In genomic region chr4:132945261-132946046, GRCm38 (mm10) we compare ENCODE assay signal across 7 mouse cellular contexts. TPM values are rescaled to one million over a fixed set of nuclear protein-coding genes. Genes with fewer than 3 reads are reported as not detected.
DNase-seq lines count a peak whose midpoint lies in the region; ATAC-seq and TF ChIP-seq lines count a peak whose summit lies in the region.

No protein-coding gene starts in this region.

- DNase-seq in adrenal gland, postnatal 10 days, result peak; percentile 93
- DNase-seq in heart, adult 8-10 months (ENCODE audit: low spot score), result peak; percentile 91
- DNase-seq in kidney, adult 9 months, result peak; percentile 84
- DNase-seq in limb, embryonic 14.5 days (ENCODE audit: low spot score), result peak; percentile 91
- DNase-seq in spleen, adult 2 months (ENCODE audit: low read depth in 1 of 2, low spot score in 2 of 2), result peak; percentile 71 to 84

- H3K36me3 ChIP-seq in embryonic facial prominence, embryonic 13.5 days, result no peaks in the 10 kb centered on the region
- no peaks in the 10 kb centered on the region for H3K36me3 ChIP-seq in limb, embryonic 14.5 days (ENCODE audit: control insufficient read depth, insufficient read depth, low read length)
- no peaks in the 10 kb centered on the region for H3K36me3 ChIP-seq in midbrain, embryonic 16.5 days (ENCODE audit: control insufficient read depth, insufficient read depth, low read length)
- H3K36me3 ChIP-seq in spleen, adult 2 months (ENCODE audit: control insufficient read depth, insufficient read depth, low read length), result no peaks in the 10 kb centered on the region

- peak overlapping the region; percentile 20; the same call in 1 of the 2 replicates for H3K4me3 ChIP-seq in embryonic facial prominence, embryonic 13.5 days
- peak overlapping the region; percentile 19; the same call in 1 of the 2 replicates for H3K4me3 ChIP-seq in limb, embryonic 14.5 days (replicated peaks; ENCODE audit: low read length)
- no peak overlapping the region for H3K4me3 ChIP-seq in midbrain, embryonic 16.5 days (ENCODE audit: low read depth, low read length)
- H3K4me3 ChIP-seq in spleen, adult 2 months (ENCODE audit: extremely low read depth, insufficient read depth, insufficient read length), result peak overlapping the region; percentile 34; the same call in 1 of the 2 replicates

- H3K4me2 ChIP-seq in embryonic facial prominence, embryonic 13.5 days, result peak overlapping the region; percentile 56
- H3K4me2 ChIP-seq in limb, embryonic 14.5 days (replicated peaks; ENCODE audit: low read depth, low read length, severe bottlenecking), result peak overlapping the region; percentile 46
- peak overlapping the region; percentile 34 for H3K4me2 ChIP-seq in midbrain, embryonic 16.5 days (ENCODE audit: low read length)

- 5% methylated on average over 15 of the region's 15 CpGs for WGBS in embryonic facial prominence, embryonic 13.5 days
- WGBS in limb, embryonic 14.5 days, result 6% methylated on average over 15 of the region's 15 CpGs
- WGBS in midbrain, embryonic 16.5 days, result 7% methylated on average over 15 of the region's 15 CpGs
- 4% methylated on average over 15 of the region's 15 CpGs for WGBS in spleen, adult 2 months

- H3K9ac ChIP-seq in embryonic facial prominence, embryonic 13.5 days, result peak overlapping the region; percentile 63
- peak overlapping the region; percentile 34; the same call in 1 of the 2 replicates for H3K9ac ChIP-seq in limb, embryonic 14.5 days (ENCODE audit: low read depth, low read length, severe bottlenecking)
- H3K9ac ChIP-seq in midbrain, embryonic 16.5 days (ENCODE audit: low read depth, low read length), result peak overlapping the region; percentile 50

- H3K27me3 ChIP-seq in embryonic facial prominence, embryonic 13.5 days, result no peaks in the 10 kb centered on the region
- no peaks in the 10 kb centered on the region for H3K27me3 ChIP-seq in limb, embryonic 14.5 days (ENCODE audit: control insufficient read depth, insufficient read depth, low read length)
- H3K27me3 ChIP-seq in midbrain, embryonic 16.5 days (ENCODE audit: control insufficient read depth, insufficient read depth, low read depth, low read length), result no peaks in the 10 kb centered on the region
- no peaks in the 10 kb centered on the region for H3K27me3 ChIP-seq in spleen, adult 2 months (ENCODE audit: control insufficient read depth, insufficient read depth, low read length)

- H3K9me3 ChIP-seq in embryonic facial prominence, embryonic 13.5 days, result no peaks in the 10 kb centered on the region
- H3K9me3 ChIP-seq in limb, embryonic 14.5 days (ENCODE audit: control insufficient read depth, low read length), result no peaks in the 10 kb centered on the region
- H3K9me3 ChIP-seq in midbrain, embryonic 16.5 days (replicated peaks; ENCODE audit: control insufficient read depth, low read length, poor library complexity, severe bottlenecking), result no peaks in the 10 kb centered on the region

- peak; percentile 63 for ATAC-seq in embryonic facial prominence, embryonic 13.5 days (ENCODE audit: insufficient number of reproducible peaks, insufficient read depth, low FRiP score, low TSS enrichment, low read depth)
- peak; percentile 80 for ATAC-seq in limb, embryonic 14.5 days (ENCODE audit: low FRiP score, low read depth)
- ATAC-seq in midbrain, embryonic 16.5 days, result peak; percentile 78

- no peak for TF ChIP-seq POLR2A in limb, embryonic 14.5 days (IDR thresholded peaks at IDR 0.05; ENCODE audit: borderline replicate concordance, extremely low read depth, insufficient read depth, insufficient read length)
- TF ChIP-seq POLR2A in spleen, adult 2 months (IDR thresholded peaks at IDR 0.05; ENCODE audit: low read depth, low read length), result no peak

- peaks cover 28% of the 10 kb centered on the region for H3K4me1 ChIP-seq in embryonic facial prominence, embryonic 13.5 days
- peaks cover 19% of the 10 kb centered on the region for H3K4me1 ChIP-seq in limb, embryonic 14.5 days (ENCODE audit: control insufficient read depth, insufficient read depth, low read length)
- H3K4me1 ChIP-seq in midbrain, embryonic 16.5 days (ENCODE audit: control insufficient read depth, insufficient read depth, low read length), result peaks cover 11% of the 10 kb centered on the region
- peaks cover 23% of the 10 kb centered on the region; the same call in 1 of the 2 replicates for H3K4me1 ChIP-seq in spleen, adult 2 months (ENCODE audit: control insufficient read depth, insufficient read depth, insufficient read length)

- H3K27ac ChIP-seq in embryonic facial prominence, embryonic 13.5 days, result peak overlapping the region; percentile 82
- H3K27ac ChIP-seq in limb, embryonic 14.5 days (replicated peaks; ENCODE audit: low read depth, low read length), result peak overlapping the region; percentile 61
- peak overlapping the region; percentile 65 for H3K27ac ChIP-seq in midbrain, embryonic 16.5 days (ENCODE audit: low read length)
- H3K27ac ChIP-seq in spleen, adult 2 months (ENCODE audit: insufficient read depth, low read length), result peak overlapping the region; percentile 90

- peak; percentile 89; the same call in 1 of the 2 replicates for TF ChIP-seq CTCF in spleen, adult 2 months (IDR thresholded peaks at IDR 0.05; ENCODE audit: extremely low read depth, insufficient read depth, insufficient read length, insufficient replicate concordance)

RNA-seq across cellular contexts. Expression of gene Fam76a, which starts 23.1 kb away (rescaled TPM):
- 10 to 100 TPM; 36.9 to 37.0 TPM for total RNA-seq in adrenal gland, postnatal 10 days (2021)
- 44.7 and 47.7 TPM in 2 replicates for polyA plus RNA-seq in embryonic facial prominence, embryonic 13.5 days (2015; fragmentation: Nextera tagmentation; extraction: Ambion mirVana)
- 10 to 100 TPM; 35.4 to 43.7 (median 39.9) TPM for total RNA-seq in heart, adult 8-10 months (2022)
- 19.0 and 19.1 TPM in 2 replicates for polyA plus RNA-seq in limb, embryonic 14.5 days (2012; rRNA removed)
- 48.3 and 57.1 TPM in 2 replicates for polyA plus RNA-seq in limb, embryonic 14.5 days (2014; fragmentation: Nextera tagmentation; extraction: Ambion mirVana)
- 41.8 and 42.7 TPM in 2 replicates for polyA plus RNA-seq in midbrain, embryonic 16.5 days (2015; fragmentation: Nextera tagmentation; extraction: Ambion mirVana)
- polyA plus RNA-seq in spleen, adult 2 months (2012; rRNA removed), result 7.2 and 9.1 TPM in 2 replicates

RNA-seq across cellular contexts. Expression of gene Fgr, which starts 28.4 kb away (rescaled TPM):
- 1 to 10 TPM; 1.3 to 1.6 TPM for total RNA-seq in adrenal gland, postnatal 10 days (2021)
- 0.10 and 0.28 TPM in 2 replicates for polyA plus RNA-seq in embryonic facial prominence, embryonic 13.5 days (2015; fragmentation: Nextera tagmentation; extraction: Ambion mirVana)
- total RNA-seq in heart, adult 8-10 months (2022), result 1 to 10 TPM in 1 of 4 experiments, under 1 TPM in 3; 0.14 to 2.5 (median 0.49) TPM
- 0.54 and 0.64 TPM in 2 replicates for polyA plus RNA-seq in limb, embryonic 14.5 days (2012; rRNA removed)
- 0.35 and 0.62 TPM in 2 replicates for polyA plus RNA-seq in limb, embryonic 14.5 days (2014; fragmentation: Nextera tagmentation; extraction: Ambion mirVana)
- polyA plus RNA-seq in midbrain, embryonic 16.5 days (2015; fragmentation: Nextera tagmentation; extraction: Ambion mirVana), result 0.05 TPM in 1 of 2 replicates, not detected in the other
- polyA plus RNA-seq in spleen, adult 2 months (2012; rRNA removed), result 37.5 and 39.9 TPM in 2 replicates

Comparison
In these comparisons a context has a peak if more than half of its experiments do, and no peak if none do; other contexts are left out.
1. RNA of gene Fgr, which starts 28.4 kb away (polyA plus RNA-seq): 37.5 to 39.9 TPM in spleen, adult 2 months; 0.35 to 0.64 TPM in limb, embryonic 14.5 days, 0.10 to 0.28 TPM in embryonic facial prominence, embryonic 13.5 days and 0.05 TPM in midbrain, embryonic 16.5 days; every median in the first group is over 10 times any median in the second.
2. Peak in every context shown above with its lines, with median percentiles within 50 percentile points of each other: DNase-seq, ATAC-seq, H3K27ac ChIP-seq, H3K4me2 ChIP-seq and H3K9ac ChIP-seq.